Mouse (Mus musculus) adipose tissue, adult 10 weeks (tissue): ENCODE data around the gene Smpx. TPM values are rescaled to one million over a fixed set of nuclear protein-coding genes. Genes with fewer than 3 reads are reported as not detected.

Source experiments
- polyA plus RNA-seq: library from polyadenylated mRNA; stranded (reverse); fragments of 350-450 nt; fragmentation: Illumina TruSeq; extraction: RNeasy Lipid Tissue Mini Kit (QIAGEN cat#74804); gene quantifications from one replicate; pipeline ENCODE4 v1.2.3, GENCODE M21; 2014; ENCODE audit warnings: low read depth, low replicate concordance

Smpx gene
- 0.50 TPM for polyA plus RNA-seq

GRCm38 (mm10) chrX:157698862-157699261, at the start of gene Smpx:
TSS of gene Smpx (plus strand) at chrX:157698910.

Other genes starting within 250 kb of the Smpx start
- gene Sms, start 206.6 kb upstream of the Smpx start, polyA plus RNA-seq, result 9.7 TPM
- 1.4 TPM for gene Yy2, start 129.9 kb upstream of the Smpx start, polyA plus RNA-seq
- gene Mbtps2, start 100.2 kb upstream of the Smpx start, polyA plus RNA-seq, result 8.0 TPM
- not detected for gene Klhl34, start 119.5 kb downstream of the Smpx start, polyA plus RNA-seq